Mouse (Mus musculus): ENCODE data around the gene Cyp4f18.

DNA sequence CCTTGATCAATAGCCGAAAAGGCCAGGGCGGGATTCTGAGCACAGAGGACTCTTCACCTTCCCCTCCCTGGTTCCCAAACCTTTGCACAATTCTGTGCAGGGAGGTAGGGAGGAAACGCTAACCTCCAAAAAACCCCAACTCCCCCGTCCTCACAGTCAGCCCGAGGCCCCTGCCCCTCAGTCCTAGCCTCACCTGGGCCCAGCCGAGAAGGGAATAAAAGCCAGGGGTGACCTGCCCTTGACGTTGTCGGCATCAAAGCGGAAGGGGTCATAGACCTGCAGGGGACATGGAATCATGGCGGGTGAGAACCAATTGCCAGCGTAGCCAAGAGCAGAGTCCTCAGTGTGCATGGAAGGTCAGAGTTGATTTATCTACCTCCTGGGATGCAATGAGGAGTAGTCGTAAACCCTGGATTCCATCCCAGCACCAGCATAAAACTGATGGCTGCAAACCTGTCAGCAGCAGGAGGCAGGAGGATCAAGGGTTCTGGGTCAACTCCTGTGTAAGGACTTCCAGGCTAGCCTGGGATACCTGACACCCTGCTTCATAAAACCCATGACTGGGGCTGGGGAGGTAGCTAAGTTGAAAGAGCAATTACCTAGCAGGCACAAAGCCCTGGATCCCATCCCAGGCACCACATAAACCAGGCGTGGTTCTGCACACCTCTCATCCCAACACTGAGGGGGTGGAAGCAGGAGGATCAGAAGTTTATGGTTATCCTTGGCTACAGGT, 20.4 kb downstream of the Cyp4f18 start:
- TF ChIP-seq TAL1 (IDR thresholded peaks at IDR 0.05; ENCODE audit: low read length) = no peak
- TF ChIP-seq GATA1 (IDR thresholded peaks at IDR 0.05; ENCODE audit: low read length) = no peak
